Mouse (Mus musculus): ENCODE measurements around the gene Cfc1.

The Cfc1 gene

DNA sequence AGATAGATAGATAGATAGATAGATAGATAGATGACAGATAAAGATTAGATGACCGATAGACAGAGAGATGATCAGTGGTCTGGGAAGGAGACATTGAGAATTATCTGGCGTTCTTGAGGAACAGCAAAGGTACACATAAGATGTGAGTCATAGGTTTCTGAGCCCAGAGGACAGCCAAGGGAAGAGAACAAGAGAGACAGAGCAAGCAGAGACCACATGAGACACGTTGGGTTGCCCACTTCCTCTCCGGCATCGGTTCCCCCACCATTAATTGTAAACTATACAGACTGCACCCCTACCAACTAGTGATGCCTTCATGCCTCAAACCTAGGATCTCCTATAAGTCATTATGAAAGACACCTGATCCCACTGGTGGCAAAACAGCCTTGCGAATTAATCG is 18.8 kb downstream of the Cfc1 start:
- DNase-seq, result no peak

DNA sequence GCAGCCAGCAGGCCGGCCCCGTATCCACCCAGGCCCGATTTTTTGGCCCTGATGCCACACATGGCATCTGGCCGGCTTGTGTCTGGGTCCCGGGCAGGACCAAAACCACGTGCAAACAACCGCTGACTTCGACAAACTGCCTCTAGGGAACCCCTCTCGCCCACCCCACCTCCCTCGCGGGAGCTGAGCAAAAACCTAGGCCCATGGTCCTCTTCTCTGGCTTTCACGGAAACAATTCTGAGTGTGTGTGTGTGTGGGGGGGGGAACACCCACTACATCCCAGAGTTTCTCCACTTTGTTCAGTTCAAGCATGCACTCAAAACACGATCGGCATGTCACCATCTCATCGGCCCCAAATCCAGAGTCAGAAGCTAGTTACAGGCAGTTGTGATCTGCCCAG is 25.4 kb downstream of the Cfc1 start, which contains the start of gene Prss40:
Gene Prss40, minus strand, starts transcription at position 101 of the 400 bp plus-strand sequence.
- DNase-seq, result no peak

DNA sequence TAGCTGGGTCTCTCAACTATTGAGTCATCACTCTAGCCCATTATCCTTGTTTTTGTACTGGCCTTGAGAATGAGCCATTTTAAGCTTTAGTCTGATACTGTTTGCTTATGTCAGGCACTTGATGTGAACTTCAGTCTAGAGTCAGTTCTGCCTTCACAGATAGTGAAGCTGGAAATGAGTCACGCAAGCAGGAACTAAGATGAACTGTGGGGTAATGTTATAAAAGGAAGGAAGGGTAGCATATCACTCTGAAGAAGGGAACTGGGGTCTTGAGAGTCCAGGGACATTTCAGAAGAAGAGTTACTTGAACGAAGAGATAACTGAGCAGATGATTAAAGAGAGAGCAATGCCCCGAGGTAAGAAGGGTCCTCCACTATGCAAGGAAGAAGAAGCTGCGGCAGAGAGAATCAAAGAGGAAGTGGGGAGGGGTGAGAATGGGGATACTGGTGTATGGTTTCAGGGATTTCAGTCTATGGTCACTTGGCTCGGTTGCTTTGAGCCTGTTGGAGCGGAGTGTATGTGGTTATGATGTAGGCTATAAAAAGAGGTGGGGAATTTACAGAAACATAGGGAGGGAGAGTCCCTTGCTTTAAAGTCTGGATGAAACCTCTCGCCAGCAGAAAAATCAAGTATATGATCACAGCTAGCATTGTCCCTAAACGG is 29.1 kb downstream of the Cfc1 start:
- no peak for DNase-seq

DNA sequence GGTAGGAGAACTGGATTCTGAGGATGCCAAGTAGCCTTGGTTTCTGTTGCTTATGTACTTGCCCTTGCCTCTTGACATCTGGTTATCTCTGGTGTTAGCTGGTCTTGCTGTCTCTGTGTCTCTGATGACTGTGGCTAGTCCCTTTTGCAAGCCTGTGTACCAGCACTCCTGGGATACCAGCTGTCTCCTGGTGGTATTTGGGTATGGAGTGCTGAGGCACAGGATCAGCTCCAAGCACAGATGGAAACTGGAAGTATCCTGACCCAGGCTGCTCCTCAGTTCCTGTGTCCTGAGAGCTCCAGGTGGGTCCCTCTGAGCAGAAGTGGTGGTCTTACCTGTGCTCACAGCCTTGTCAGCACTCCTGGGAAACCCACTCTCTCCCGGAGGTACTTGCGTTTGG is 32.7 kb downstream of the Cfc1 start:
- no peak for DNase-seq

DNA sequence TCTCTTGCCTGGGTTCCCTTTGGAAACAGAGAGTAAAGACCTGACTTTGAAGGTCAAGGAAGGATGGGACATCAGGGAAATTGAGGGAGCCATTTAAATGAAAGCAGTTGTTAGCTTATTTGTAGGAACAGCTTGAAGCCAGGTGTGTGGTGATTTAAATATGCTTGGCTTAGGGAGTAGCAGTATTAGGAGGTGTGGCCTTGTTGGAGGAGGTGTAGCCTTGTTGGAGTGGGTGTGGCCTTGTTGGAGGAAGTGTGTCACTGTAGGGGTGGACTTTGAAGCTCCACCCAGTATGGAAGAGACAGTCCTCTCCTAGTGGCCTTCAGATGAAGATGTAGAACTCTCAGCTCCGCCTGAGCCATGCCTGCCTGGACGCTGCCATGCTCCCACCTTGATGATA is 34.4 kb downstream of the Cfc1 start:
- DNase-seq, result no peak

DNA sequence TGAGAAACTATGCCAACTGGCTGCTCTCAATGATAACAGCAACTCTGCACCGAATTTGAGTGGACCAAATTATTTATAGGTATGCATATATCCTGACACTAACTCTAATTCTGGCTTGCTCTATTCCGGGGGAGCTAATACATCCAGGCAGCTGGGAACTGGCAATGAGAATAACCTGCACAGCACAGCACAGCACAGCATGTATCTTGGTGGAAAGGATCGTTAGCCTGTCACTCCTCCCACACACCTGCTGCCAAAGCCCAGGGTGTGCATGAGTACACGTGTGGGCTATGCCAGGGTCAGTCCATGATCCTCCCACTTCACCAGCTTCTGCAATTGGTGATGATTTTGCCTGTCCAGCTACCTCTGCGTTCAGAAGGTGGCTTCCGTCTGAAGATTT is 36.0 kb downstream of the Cfc1 start:
- DNase-seq, result no peak

DNA sequence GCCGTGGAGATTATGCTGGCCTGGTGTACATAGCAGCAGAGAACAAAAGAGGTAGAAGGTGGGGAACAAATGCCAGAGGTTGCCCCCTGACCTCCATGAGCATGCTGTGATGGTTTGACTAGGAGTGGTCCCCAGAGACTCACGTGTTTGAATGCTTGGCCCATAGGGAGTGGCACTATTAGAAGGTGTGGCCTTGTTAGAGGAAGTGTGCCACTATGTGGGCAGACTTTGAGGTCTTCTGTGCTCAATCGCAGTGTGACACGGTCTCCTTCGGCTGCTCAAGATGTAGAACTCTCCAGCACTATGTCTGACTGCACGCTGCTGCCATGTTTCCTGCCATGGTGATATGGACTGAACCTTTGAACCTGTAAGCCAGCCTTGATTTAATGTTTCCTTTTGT is 37.8 kb downstream of the Cfc1 start:
- DNase-seq, result no peak

DNA sequence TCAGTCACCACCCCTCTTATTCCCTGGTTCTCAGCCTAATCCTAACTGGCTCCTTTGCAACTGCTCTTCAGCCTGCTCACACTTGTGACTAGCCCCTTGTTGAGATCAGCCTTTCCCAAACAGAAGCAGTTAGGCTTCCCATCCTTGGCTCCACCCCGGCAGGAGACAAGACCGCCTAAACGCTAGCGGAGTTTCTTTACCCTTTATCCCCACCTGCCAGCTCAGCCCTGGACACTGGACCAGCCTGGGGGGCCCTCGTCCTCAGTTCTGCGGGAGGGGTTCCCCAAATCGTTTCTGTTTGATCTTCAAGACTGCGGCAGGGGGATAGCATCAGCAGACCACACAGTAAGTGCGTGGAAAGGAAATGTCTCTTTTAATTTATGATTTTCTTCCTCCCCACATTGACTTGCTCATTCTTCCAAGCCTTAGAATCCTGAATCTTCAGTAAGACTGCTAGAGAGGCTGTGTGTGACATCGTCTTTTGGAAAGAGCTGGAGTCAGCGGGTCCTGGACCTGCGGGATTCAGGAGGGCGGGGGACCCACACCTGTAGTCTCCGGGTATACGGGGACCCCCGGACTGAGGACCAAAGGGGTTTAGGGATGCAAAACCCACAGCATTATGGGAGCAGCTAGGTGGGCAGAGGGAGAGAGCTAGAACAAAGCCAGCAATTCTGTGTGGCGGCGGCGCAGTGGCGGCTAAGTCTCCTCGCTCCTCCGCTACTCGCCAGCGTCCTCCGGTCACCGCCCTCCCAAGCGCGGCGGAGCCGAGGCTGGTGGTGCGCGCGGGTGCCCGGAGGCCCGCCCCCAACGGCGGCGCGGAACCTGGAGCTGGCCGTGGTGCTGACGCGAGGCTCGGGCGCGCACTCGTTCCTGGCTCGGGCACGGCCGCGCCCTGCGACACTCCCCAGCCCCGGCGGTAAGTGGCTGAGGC is 43.7 kb downstream of the Cfc1 start, which contains the start of gene Amer3:
Gene Amer3, plus strand, starts transcription at position 807 of the 931 bp plus-strand sequence.
- DNase-seq, result peak; percentile 63 to 78

DNA sequence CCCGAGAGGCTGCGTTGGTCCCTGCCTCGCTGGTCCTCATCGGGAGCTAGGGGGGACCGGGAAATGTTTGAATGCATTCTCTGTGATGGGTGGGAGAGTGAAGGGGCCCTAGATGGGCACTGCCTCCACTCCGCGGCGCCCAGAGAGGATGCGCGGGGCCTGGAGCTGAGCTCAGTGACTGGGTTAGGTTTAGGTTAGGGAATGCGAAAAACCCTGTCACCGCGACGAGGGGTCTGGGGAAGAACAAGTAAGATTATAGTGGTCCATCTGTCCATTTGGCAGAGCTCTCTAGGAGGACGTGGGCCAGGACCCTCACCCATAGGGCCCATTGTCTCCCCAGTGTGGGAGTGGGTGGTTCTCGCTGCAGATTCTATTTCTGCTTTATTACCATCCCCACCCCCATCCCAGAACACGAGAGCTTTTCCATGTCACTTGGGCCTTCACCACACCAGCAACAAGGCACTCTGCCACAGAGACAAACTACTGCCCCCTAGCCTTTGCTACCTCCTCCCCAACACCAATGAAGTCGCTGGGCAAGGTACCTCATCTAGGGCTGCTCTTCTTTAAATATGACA is 44.4 kb downstream of the Cfc1 start:
- no peak for DNase-seq

DNA sequence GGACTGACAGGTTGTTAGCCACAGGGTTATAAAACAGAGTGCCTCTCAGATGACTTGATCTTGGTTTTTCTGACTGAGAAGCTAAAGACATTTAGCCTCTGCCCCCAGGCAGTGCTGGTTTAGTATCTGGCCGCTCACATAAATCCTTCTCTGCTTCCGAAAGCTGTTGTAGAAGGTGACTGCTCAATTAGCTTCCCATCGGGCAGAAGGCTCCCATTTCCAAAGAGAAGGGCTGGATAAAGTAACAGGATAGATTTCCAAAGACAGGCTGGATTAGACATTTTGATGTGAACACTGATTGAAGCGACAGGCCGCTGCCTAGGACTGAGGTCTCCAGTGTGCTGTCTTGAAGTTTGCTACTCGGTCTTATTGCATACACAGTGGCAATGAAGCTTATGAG is 46.8 kb downstream of the Cfc1 start:
- no peak for DNase-seq

DNA sequence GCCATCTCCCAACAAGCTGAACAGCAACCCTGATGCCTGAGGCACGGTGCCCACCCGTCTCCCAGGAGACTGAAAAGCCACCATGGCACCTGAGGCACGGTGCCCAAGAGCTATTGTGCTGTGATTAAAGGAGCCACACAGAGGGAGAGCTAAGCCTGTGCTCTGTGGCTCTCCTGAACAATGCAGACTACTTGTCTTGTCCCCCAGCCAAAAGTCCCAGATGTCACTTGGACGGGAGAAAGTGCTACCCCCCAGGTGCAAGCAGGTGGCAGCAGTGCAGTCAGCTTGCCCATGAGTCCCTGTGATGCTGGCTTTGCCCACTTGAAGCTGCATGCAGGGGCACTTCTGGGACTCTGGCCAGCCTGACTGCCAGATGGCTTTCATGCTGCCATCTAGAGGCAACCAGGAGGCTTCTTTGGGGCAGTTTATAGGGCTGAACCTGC is 48.4 kb downstream of the Cfc1 start:
- DNase-seq, result no peak

DNA sequence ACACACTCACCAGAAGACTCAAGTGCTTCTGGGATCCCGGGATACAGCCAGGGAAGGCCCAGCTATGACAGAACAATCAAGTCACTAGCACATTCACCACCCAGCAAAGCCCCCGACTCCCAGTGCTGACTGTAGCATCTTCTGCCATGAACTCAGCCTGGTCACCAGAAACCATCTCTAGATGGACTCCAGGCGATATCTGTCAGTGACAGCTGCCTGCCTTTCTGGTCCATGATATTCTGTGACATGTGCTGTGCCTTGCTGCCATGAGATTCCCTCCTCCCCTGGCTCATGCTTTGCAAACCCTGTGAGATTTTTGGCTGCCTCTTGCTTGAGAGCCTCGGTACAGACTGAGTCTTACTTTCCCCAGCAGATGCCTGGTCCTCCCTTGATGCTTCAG is 49.3 kb downstream of the Cfc1 start:
- no peak for DNase-seq

DNA sequence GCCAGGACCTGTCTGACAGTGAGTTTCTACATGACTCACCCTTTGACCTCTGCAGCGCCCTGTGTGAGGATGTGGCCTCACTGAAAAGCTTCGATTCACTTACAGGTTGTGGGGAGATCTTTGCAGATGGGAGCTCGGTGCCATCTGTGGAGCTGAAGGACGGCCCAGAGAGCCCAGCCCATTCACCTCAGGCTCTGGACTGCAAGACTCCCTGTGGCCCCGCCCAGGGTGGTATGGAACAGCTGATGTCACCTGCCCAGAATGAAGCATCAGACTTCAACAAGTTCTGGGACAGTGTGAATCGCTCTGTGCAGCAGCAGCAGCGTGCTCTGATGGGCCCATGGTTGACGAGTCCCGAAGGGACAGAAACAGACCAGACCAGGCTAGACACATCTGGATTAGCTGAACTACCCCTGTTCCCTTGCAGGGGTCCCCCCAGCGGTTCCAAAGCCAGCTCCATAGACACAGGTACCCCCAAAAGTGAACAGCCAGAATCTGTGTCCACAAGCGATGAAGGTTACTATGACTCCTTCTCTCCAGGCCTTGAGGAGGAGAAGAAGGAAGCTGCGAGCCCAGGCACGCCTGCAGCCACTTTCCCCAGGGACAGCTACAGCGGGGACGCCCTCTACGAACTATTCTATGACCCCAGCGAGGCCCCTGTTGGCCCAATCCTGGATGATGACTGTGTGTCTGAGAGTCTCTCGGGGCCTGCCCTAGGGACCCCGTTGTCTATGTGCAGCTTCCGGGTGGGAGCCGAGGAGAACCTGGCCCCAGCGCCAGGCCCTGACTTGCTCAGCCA is 52.0 kb downstream of the Cfc1 start:
- DNase-seq, result no peak
